Mouse (Mus musculus) liver, embryonic 16.5 days (tissue): ENCODE results near the gene Mapk10. TPM values are rescaled to one million over a fixed set of nuclear protein-coding genes. Genes with fewer than 3 reads are reported as not detected.

Experiments used
- ATAC-seq: fragments of 200-750 bp; cut with Nextera tagmentation; 2 replicates; pipeline ENCODE4 v1.8.0; 2017; ENCODE audit warnings: low read depth, mild to moderate bottlenecking, moderate number of reproducible peaks, moderate library complexity
- H3K27ac ChIP-seq: fragments of 300-500 bp; sonication (generic); 2 replicates; pipeline ENCODE4 v1.5.1; 2014; ENCODE audit warnings: mild to moderate bottlenecking, low read length
- H3K27me3 ChIP-seq: fragments of 300-500 bp; sonication (generic); 2 replicates; pipeline ENCODE4 v1.6.1; 2014; ENCODE audit warnings: low read depth, low read length, mixed read lengths; ENCODE audit not compliant: control insufficient read depth, insufficient read depth
- H3K36me3 ChIP-seq: fragments of 300-500 bp; sonication (generic); 2 replicates; pipeline ENCODE4 v1.6.1; 2014; ENCODE audit warnings: mild to moderate bottlenecking; ENCODE audit not compliant: control insufficient read depth, insufficient read depth
- H3K4me1 ChIP-seq: fragments of 300-500 bp; sonication (generic); 2 replicates; pipeline ENCODE4 v1.6.1; 2014; ENCODE audit warnings: low read depth, low read length, mixed read lengths; ENCODE audit not compliant: control insufficient read depth
- H3K4me2 ChIP-seq: fragments of 300-500 bp; sonication (generic); 2 replicates; pipeline ENCODE4 v1.6.1; 2014; ENCODE audit warnings: low read depth, low read length, mixed read lengths
- H3K4me3 ChIP-seq: fragments of 300-500 bp; sonication (generic); 2 replicates; pipeline ENCODE4 v1.5.1; 2014; ENCODE audit warnings: low read depth, mild to moderate bottlenecking, low read length
- H3K9ac ChIP-seq: fragments of 300-500 bp; sonication (generic); 2 replicates; pipeline ENCODE4 v1.6.1; 2014; ENCODE audit warnings: low read depth, low read length
- H3K9me3 ChIP-seq: fragments of 300-500 bp; sonication (generic); replicated peaks from 2 replicates; pipeline ENCODE4 v1.6.1; 2016; ENCODE audit warnings: low read length; ENCODE audit not compliant: control insufficient read depth
- WGBS: fragments of 180-500 bp; shearing (Covaris S2); extraction: QIAGEN DNeasy Blood & Tissue Kit; methylation state at CpG from one replicate; pipeline ENCODE4 v1.1.7; 2014; ENCODE audit not compliant: insufficient replicate concordance; 5-methylcytosine and 5-hydroxymethylcytosine counted together
- polyA plus RNA-seq: library from polyadenylated mRNA; unstranded; fragments of >200 nt; fragmentation: Nextera tagmentation; extraction: Ambion mirVana; gene quantifications from 2 replicates; pipeline ENCODE4 v1.2.1, GENCODE M21; 2015

The Mapk10 gene
- polyA plus RNA-seq, 1 experiment from 2014 or later = not detected

GRCm38 (mm10) chr5:102859749-102860148, 351.4 kb downstream of the Mapk10 start:
- 70% methylated on average over 11 of the region's 11 CpGs for WGBS
- no peaks in the 10 kb centered on the region for H3K27me3 ChIP-seq
- H3K4me3 ChIP-seq = no peak overlapping the region
- no peaks in the 10 kb centered on the region for H3K4me1 ChIP-seq
- no peaks in the 10 kb centered on the region for H3K9me3 ChIP-seq
- H3K27ac ChIP-seq = no peak overlapping the region
- no peak overlapping the region for H3K4me2 ChIP-seq
- H3K36me3 ChIP-seq = no peaks in the 10 kb centered on the region
- ATAC-seq = no peak
- no peak overlapping the region for H3K9ac ChIP-seq

- no peaks in the 10 kb centered on the region for H3K36me3 ChIP-seq
Measured at GRCm38 (mm10) chr5:102858047-102858446, 353.1 kb downstream of the Mapk10 start.

More at GRCm38 (mm10) chr5:102858047-102858446, 353.1 kb downstream of the Mapk10 start:
- H3K4me1 ChIP-seq = no peaks in the 10 kb centered on the region
- H3K9ac ChIP-seq = no peak overlapping the region
- H3K27me3 ChIP-seq = no peaks in the 10 kb centered on the region
- ATAC-seq = no peak
- no peak overlapping the region for H3K27ac ChIP-seq
- no peaks in the 10 kb centered on the region for H3K9me3 ChIP-seq
- no peak overlapping the region for H3K4me2 ChIP-seq
- H3K4me3 ChIP-seq = no peak overlapping the region

Other genes with a start within 250 kb of the Mapk10 start
- gene Ptpn13, start 213.9 kb upstream of the Mapk10 start, polyA plus RNA-seq = 0.62 and 0.78 TPM in 2 replicates